Mouse (Mus musculus): Measurements from ENCODE around the gene Mcoln1.
A peak's percentile ranks its signal among the peaks of the same experiment; 100 is the strongest.

Gene Mcoln1

GRCm38 (mm10) chr8:3500235-3501090, at the start of gene Mcoln1:
TSS of gene Mcoln1 (plus strand) at chr8:3500457.
- DNase-seq: peak; percentile 99

- DNase-seq: peak; percentile 58 to 67
These were observed 49.6 kb upstream of the Mcoln1 start for GRCm38 (mm10) chr8:3450670-3451069.

- DNase-seq: no peak
These were observed 48.3 kb upstream of the Mcoln1 start for GRCm38 (mm10) chr8:3451992-3452391.

- DNase-seq: no peak
These were observed 37.0 kb upstream of the Mcoln1 start for GRCm38 (mm10) chr8:3463248-3463647.

- peak in 1 of 2 experiments; percentile 60 for DNase-seq
These were observed 35.9 kb upstream of the Mcoln1 start for GRCm38 (mm10) chr8:3464309-3464708.

GRCm38 (mm10) chr8:3467006-3467885, 33.0 kb upstream of the Mcoln1 start, which contains the start of gene Pex11g:
TSS of gene Pex11g (minus strand) at chr8:3467680.
- DNase-seq: peak; percentile 98 to 99

GRCm38 (mm10) chr8:3467886-3468545, 32.2 kb upstream of the Mcoln1 start:
- DNase-seq: no peak

GRCm38 (mm10) chr8:3468838-3469237, 31.4 kb upstream of the Mcoln1 start:
- no peak for DNase-seq

- no peak for DNase-seq
These were observed 29.7 kb upstream of the Mcoln1 start, which contains the start of gene Tex45 for GRCm38 (mm10) chr8:3470562-3470961. TSS of gene Tex45 (plus strand) at chr8:3470862.

- DNase-seq: no peak
These were observed 24.4 kb upstream of the Mcoln1 start for GRCm38 (mm10) chr8:3475715-3476429.

- no peak for DNase-seq
These were observed 20.0 kb upstream of the Mcoln1 start for GRCm38 (mm10) chr8:3480221-3480785.

- DNase-seq: peak in 1 of 2 experiments; percentile 41
These were observed 18.7 kb upstream of the Mcoln1 start for GRCm38 (mm10) chr8:3481605-3482004.

- DNase-seq: no peak
These were observed 18.0 kb upstream of the Mcoln1 start for GRCm38 (mm10) chr8:3482240-3482740.

- peak; percentile 49 to 66 for DNase-seq
These were observed 16.7 kb upstream of the Mcoln1 start for GRCm38 (mm10) chr8:3483546-3483945.

- DNase-seq: no peak
These were observed 15.1 kb upstream of the Mcoln1 start for GRCm38 (mm10) chr8:3485192-3485591.

GRCm38 (mm10) chr8:3492901-3493844, 7.1 kb upstream of the Mcoln1 start, which contains the start of gene Zfp358:
TSS of gene Zfp358 (plus strand) at chr8:3493138.
- peak; percentile 83 to 91 for DNase-seq

GRCm38 (mm10) chr8:3493845-3494208, 6.4 kb upstream of the Mcoln1 start:
- DNase-seq: no peak

- peak in 1 of 2 experiments; percentile 28 for DNase-seq
These were observed 4.5 kb upstream of the Mcoln1 start for GRCm38 (mm10) chr8:3495578-3496427.

GRCm38 (mm10) chr8:3496428-3496748, 3.9 kb upstream of the Mcoln1 start:
- no peak for DNase-seq

GRCm38 (mm10) chr8:3498583-3498982, 1.7 kb upstream of the Mcoln1 start:
- DNase-seq: no peak

Data from lung, postnatal 4 days (tissue).